Mouse (Mus musculus) intestine, postnatal 0 days (tissue): ENCODE data around the gene Limd1. TPM values are rescaled to one million over a fixed set of nuclear protein-coding genes. Genes with fewer than 3 reads are reported as not detected.

Source experiments
- ATAC-seq: fragments of 200-750 bp; cut with Nextera tagmentation; 2 replicates; pipeline ENCODE4 v1.8.0; 2017; ENCODE audit warnings: mild to moderate bottlenecking, moderate TSS enrichment, moderate library complexity
- H3K27ac ChIP-seq: fragments of 300-500 bp; sonication (generic); 2 replicates; pipeline ENCODE4 v1.5.1; 2014; ENCODE audit warnings: mild to moderate bottlenecking, low read depth, low read length, moderate library complexity
- H3K27me3 ChIP-seq: fragments of 300-500 bp; sonication (generic); replicated peaks from 2 replicates; pipeline ENCODE4 v1.6.1; 2014; ENCODE audit warnings: low read length, mixed read lengths; ENCODE audit not compliant: control insufficient read depth, insufficient read depth
- H3K36me3 ChIP-seq: fragments of 300-500 bp; sonication (generic); 2 replicates; pipeline ENCODE4 v1.6.1; 2014; ENCODE audit warnings: mild to moderate bottlenecking, moderate library complexity; ENCODE audit not compliant: control insufficient read depth, insufficient read depth
- H3K4me1 ChIP-seq: fragments of 300-500 bp; sonication (generic); replicated peaks from 2 replicates; pipeline ENCODE4 v1.6.1; 2014; ENCODE audit warnings: antibody characterized with exemption, low read length, mixed read lengths; ENCODE audit not compliant: control insufficient read depth, insufficient read depth
- H3K4me2 ChIP-seq: fragments of 300-500 bp; sonication (generic); replicated peaks from 2 replicates; pipeline ENCODE4 v1.6.1; 2014; ENCODE audit warnings: low read depth, mild to moderate bottlenecking, moderate library complexity
- H3K4me3 ChIP-seq: fragments of 300-500 bp; sonication (generic); 2 replicates; pipeline ENCODE4 v1.5.1; 2014; ENCODE audit warnings: low read depth, low read length
- H3K9ac ChIP-seq: fragments of 300-500 bp; sonication (generic); 2 replicates; pipeline ENCODE4 v1.6.1; 2014; ENCODE audit warnings: mild to moderate bottlenecking, low read depth, low read length
- H3K9me3 ChIP-seq: fragments of 300-500 bp; sonication (generic); 2 replicates; pipeline ENCODE4 v1.6.1; 2016; ENCODE audit warnings: mixed run types; ENCODE audit not compliant: control insufficient read depth
- CTCF ChIP-seq: sonication (generic); IDR thresholded peaks from 2 replicates; pipeline ENCODE4 v1.5.1; 2016; ENCODE audit warnings: low read depth, mild to moderate bottlenecking, control low read depth, antibody characterized with exemption, moderate library complexity
- WGBS: fragments of 180-500 bp; shearing (Covaris S2); extraction: QIAGEN DNeasy Blood & Tissue Kit; methylation state at CpG from one replicate; pipeline ENCODE4 v1.1.7; 2014; 5-methylcytosine and 5-hydroxymethylcytosine counted together
- polyA plus RNA-seq: library from polyadenylated mRNA; unstranded; fragments of >200 nt; fragmentation: Nextera tagmentation; extraction: Ambion mirVana; gene quantifications from 2 replicates; pipeline ENCODE4 v1.2.1, GENCODE M21; 2015

The Limd1 gene
- polyA plus RNA-seq, 1 experiment from 2014 or later, result 40.6 TPM

GRCm38 (mm10) chr9:123536613-123537012, 58.1 kb downstream of the Limd1 start:
- no peak overlapping the region for H3K9ac ChIP-seq
- no peak overlapping the region for H3K4me2 ChIP-seq
- H3K4me1 ChIP-seq, result no peaks in the 10 kb centered on the region
- H3K4me3 ChIP-seq, result no peak overlapping the region
- H3K9me3 ChIP-seq, result no peaks in the 10 kb centered on the region
- no peaks in the 10 kb centered on the region for H3K27me3 ChIP-seq
- TF ChIP-seq CTCF, result no peak
- H3K27ac ChIP-seq, result no peak overlapping the region
- 95% methylated on average over 2 of the region's 2 CpGs for WGBS
- H3K36me3 ChIP-seq, result 0 out of 2 replicates have a peak, but pooled peaks cover 6% of the 10 kb centered on the region
- ATAC-seq, result no peak

- 48% methylated on average over 4 of the region's 4 CpGs for WGBS
- no peak overlapping the region for H3K4me3 ChIP-seq
- ATAC-seq, result no peak
- H3K27me3 ChIP-seq, result no peaks in the 10 kb centered on the region
- no peak overlapping the region for H3K27ac ChIP-seq
- H3K4me1 ChIP-seq, result no peaks in the 10 kb centered on the region
- no peak overlapping the region for H3K9ac ChIP-seq
- H3K9me3 ChIP-seq, result no peaks in the 10 kb centered on the region
- H3K4me2 ChIP-seq, result no peak overlapping the region
- peaks cover 8% of the 10 kb centered on the region; the same call in 1 of the 2 replicates for H3K36me3 ChIP-seq
- no peak for TF ChIP-seq CTCF
Measured at GRCm38 (mm10) chr9:123538189-123538588, 59.7 kb downstream of the Limd1 start.

DNA sequence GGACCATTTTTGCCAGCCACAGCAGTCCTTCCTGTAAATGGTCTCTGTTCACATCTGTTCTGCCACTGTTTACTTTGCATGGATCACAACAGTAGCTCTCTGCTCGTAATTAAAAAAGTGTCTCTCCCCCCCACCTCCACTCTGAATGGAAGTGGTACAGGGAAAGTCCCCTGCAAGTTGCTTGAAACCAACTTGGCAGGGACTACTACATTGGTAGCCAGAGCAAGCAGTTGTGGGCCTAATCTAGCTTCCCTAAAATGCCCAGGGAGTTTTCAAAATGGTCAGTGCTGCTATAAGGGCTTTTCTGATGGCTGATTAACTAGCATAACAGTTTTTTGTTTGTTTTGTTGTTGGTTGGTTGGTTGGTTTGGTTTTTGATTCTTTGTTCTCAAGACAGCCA, 60.6 kb downstream of the Limd1 start:
- no peaks in the 10 kb centered on the region for H3K4me1 ChIP-seq
- no peak overlapping the region for H3K4me2 ChIP-seq
- TF ChIP-seq CTCF, result no peak
- H3K9me3 ChIP-seq, result no peaks in the 10 kb centered on the region
- WGBS, result 33% methylated on average over 1 of the region's 1 CpGs
- ATAC-seq, result no peak
- no peak overlapping the region for H3K9ac ChIP-seq
- H3K4me3 ChIP-seq, result no peak overlapping the region
- H3K27ac ChIP-seq, result no peak overlapping the region
- no peaks in the 10 kb centered on the region for H3K27me3 ChIP-seq
- H3K36me3 ChIP-seq, result peaks cover 13% of the 10 kb centered on the region

DNA sequence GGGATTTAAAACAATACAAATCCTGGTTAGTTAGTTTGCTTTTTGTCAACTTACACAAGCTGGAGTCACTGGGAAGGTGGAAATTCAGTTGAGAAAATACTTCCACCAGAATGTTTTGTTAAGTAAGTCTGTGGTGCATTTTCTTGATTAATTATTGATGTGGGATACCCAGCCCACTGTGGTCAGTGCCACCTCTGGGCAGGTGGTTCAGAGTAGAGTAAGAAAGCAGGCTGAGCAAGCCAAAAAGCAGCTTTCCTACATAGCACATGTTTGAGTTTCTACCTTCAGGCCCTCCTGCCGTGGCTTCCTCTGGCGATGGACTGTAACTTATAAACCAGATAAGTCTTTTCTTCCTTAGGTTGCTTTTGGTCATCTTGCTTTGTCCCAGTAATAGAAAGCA, 61.3 kb downstream of the Limd1 start:
- no peak for TF ChIP-seq CTCF
- H3K4me2 ChIP-seq, result no peak overlapping the region

DNA sequence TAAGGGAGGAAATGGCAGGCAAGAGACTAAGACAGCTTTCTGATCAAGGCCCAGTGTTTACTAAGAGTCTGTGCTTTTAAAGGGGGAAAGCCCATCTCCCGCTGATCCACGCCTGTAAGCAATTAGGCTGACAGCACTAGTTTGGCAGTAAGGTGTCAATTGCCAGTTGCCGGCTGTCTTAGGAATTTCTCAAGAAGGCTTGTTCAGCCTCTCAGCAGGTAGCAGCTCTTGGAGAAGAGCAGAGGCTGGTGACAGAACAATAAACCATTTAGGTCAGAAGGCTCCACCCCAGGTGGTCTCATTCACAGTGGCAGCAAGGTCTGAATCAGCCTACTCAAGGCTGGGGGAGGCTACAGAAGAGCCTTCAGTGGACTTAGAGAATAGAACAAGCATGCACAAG, 76.1 kb downstream of the Limd1 start:
- Histone ChIP-seq H3K27me3 (no peaks in the 10 kb centered on the region), H3K36me3 (peaks cover 59% of the 10 kb centered on the region), H3K4me2 (no peak overlapping the region), H3K4me1 (no peaks in the 10 kb centered on the region), H3K27ac (no peak overlapping the region), H3K9ac (no peak overlapping the region), H3K9me3 (no peaks in the 10 kb centered on the region), H3K4me3 (no peak overlapping the region)
- no peak for TF ChIP-seq CTCF
- WGBS, result 70% methylated on average over 3 of the region's 3 CpGs
- no peak for ATAC-seq

More for the DNA sequence above, 61.3 kb downstream of the Limd1 start:
- H3K36me3 ChIP-seq, result peaks cover 13% of the 10 kb centered on the region
- ATAC-seq, result no peak
- no peak overlapping the region for H3K27ac ChIP-seq
- no peak overlapping the region for H3K9ac ChIP-seq
- WGBS, result 59% methylated on average over 2 of the region's 2 CpGs
- no peaks in the 10 kb centered on the region for H3K4me1 ChIP-seq
- no peak overlapping the region for H3K4me3 ChIP-seq
- no peaks in the 10 kb centered on the region for H3K9me3 ChIP-seq
- no peaks in the 10 kb centered on the region for H3K27me3 ChIP-seq

Other genes with a start within 250 kb of the Limd1 start
- 15.6 and 16.1 TPM in 2 replicates for gene Tmem158, start 217.9 kb upstream of the Limd1 start, polyA plus RNA-seq
- 1,655 and 2,242 TPM in 2 replicates for gene Lars2, start 111.8 kb upstream of the Limd1 start, polyA plus RNA-seq
- gene Sacm1l, start 51.1 kb downstream of the Limd1 start, polyA plus RNA-seq, result 37.3 and 42.6 TPM in 2 replicates
- 0.17 and 0.34 TPM in 2 replicates for gene Slc6a20b, start 153.9 kb downstream of the Limd1 start, polyA plus RNA-seq
- 0.50 and 0.61 TPM in 2 replicates for gene Ccr9, start 199.7 kb downstream of the Limd1 start, polyA plus RNA-seq
- gene Slc6a20a, start 200.2 kb downstream of the Limd1 start, polyA plus RNA-seq, result 20.3 and 23.3 TPM in 2 replicates
- gene Lztfl1, start 239.0 kb downstream of the Limd1 start, polyA plus RNA-seq, result 25.0 and 26.1 TPM in 2 replicates